Comparison of ENCODE assay signal across 12 mouse cellular contexts in genomic region chr13:5779410-5779809, GRCm38 (mm10).
DNase-seq lines count a peak whose midpoint lies in the region; ATAC-seq and TF ChIP-seq lines count a peak whose summit lies in the region.
"Had no signal": no experiment of that assay in that cellular context is flagged by ENCODE, and none has a peak within 500 bp of the region (broad histone marks: within the 10 kb centered on the region; RNA-seq: fewer than 3 reads in every experiment).

No protein-coding gene starts in this region.

- intact Hi-C loops in gastrocnemius, postnatal 14 days (cut with DNase I; ENCODE audit: low total_unique reads) = no loop called here

- H3K4me1 ChIP-seq in lung, postnatal 0 days (ENCODE audit: insufficient read depth, low read depth, low read length) = no peaks in the 10 kb centered on the region
- H3K4me1 ChIP-seq: liver, embryonic 13.5 days; neural tube, embryonic 12.5 days had no signal

- DNase-seq in lung, postnatal 0 days (ENCODE audit: low spot score) = peak; percentile 76
- no peak for DNase-seq in lung, postnatal 10 days
- peak; percentile 18 for DNase-seq in ES-CJ7 (ENCODE audit: low read depth, low spot score)
- peak; percentile 8 for DNase-seq in brain, embryonic 18.5 days (ENCODE audit: low read depth, low spot score)
- DNase-seq in cerebellum, postnatal 25 days = no peak
- no peak for DNase-seq in gastrocnemius, postnatal 14 days
- DNase-seq: cerebellum, postnatal 36 days; heart, postnatal 14 days; liver, embryonic 13.5 days had no signal

- no peaks in the 10 kb centered on the region for H3K27me3 ChIP-seq in lung, postnatal 0 days (replicated peaks; ENCODE audit: insufficient read depth, low read length)
- H3K27me3 ChIP-seq: liver, embryonic 13.5 days; neural tube, embryonic 12.5 days had no signal

- no peak overlapping the region for H3K27ac ChIP-seq in lung, postnatal 0 days (ENCODE audit: low read length)
- H3K27ac ChIP-seq: liver, embryonic 13.5 days; neural tube, embryonic 12.5 days had no signal

- TF ChIP-seq EP300 in lung, postnatal 0 days (IDR thresholded peaks at IDR 0.05) = peak; percentile 42; the same call in 1 of the 2 replicates

- 0 out of 2 replicates have a peak, but pooled peaks have one; percentile 38 for ATAC-seq in lung, postnatal 0 days
- ATAC-seq in megakaryocyte, adult 5-6 weeks (ENCODE audit: poor library complexity, severe bottlenecking) = peak; percentile 68
- ATAC-seq in erythroblast, adult 5-6 weeks (replicated peaks; ENCODE audit: low FRiP score, poor library complexity, severe bottlenecking) = no peak

- TF ChIP-seq CTCF in lung, postnatal 0 days (IDR thresholded peaks at IDR 0.05) = no peak

- 39% methylated on average over 4 of the region's 4 CpGs for WGBS in lung, postnatal 0 days

- no peak overlapping the region for H3K4me2 ChIP-seq in lung, postnatal 0 days (replicated peaks; ENCODE audit: low read depth, low read length)
- H3K4me2 ChIP-seq: liver, embryonic 13.5 days; neural tube, embryonic 12.5 days had no signal

- no peaks in the 10 kb centered on the region for H3K36me3 ChIP-seq in lung, postnatal 0 days (ENCODE audit: insufficient read depth, low read length)
- H3K36me3 ChIP-seq: liver, embryonic 13.5 days; neural tube, embryonic 12.5 days had no signal

- H3K9me3 ChIP-seq in lung, postnatal 0 days (ENCODE audit: low read length) = no peaks in the 10 kb centered on the region
- H3K9me3 ChIP-seq: liver, embryonic 13.5 days; neural tube, embryonic 12.5 days had no signal

- no peak overlapping the region for H3K4me3 ChIP-seq in lung, postnatal 0 days (ENCODE audit: low read depth, low read length)
- H3K4me3 ChIP-seq: liver, embryonic 13.5 days; neural tube, embryonic 12.5 days had no signal

- no peak overlapping the region for H3K9ac ChIP-seq in lung, postnatal 0 days (replicated peaks; ENCODE audit: low read depth)
- H3K9ac ChIP-seq: liver, embryonic 13.5 days; neural tube, embryonic 12.5 days had no signal

Comparison
In these comparisons a context has a peak if more than half of its experiments do, and no peak if none do; other contexts are left out.
1. DNase-seq: peak in lung, postnatal 0 days (single experiment), ES-CJ7 (single experiment) and brain, embryonic 18.5 days (single experiment); none in lung, postnatal 10 days (single experiment), cerebellum, postnatal 25 days (0 of 2) and gastrocnemius, postnatal 14 days (single experiment).